Comparison of ENCODE assay signal across 13 mouse cellular contexts in genomic region chr6:141381881-141382370, GRCm38 (mm10).
DNase-seq lines count a peak whose midpoint lies in the region; ATAC-seq and TF ChIP-seq lines count a peak whose summit lies in the region.
"Had no signal": no experiment of that assay in that cellular context is flagged by ENCODE, and none has a peak within 500 bp of the region (broad histone marks: within the 10 kb centered on the region; RNA-seq: fewer than 3 reads in every experiment).

No protein-coding gene starts in this region.

- H3K27ac ChIP-seq in heart, embryonic 13.5 days (replicated peaks) = peak overlapping the region; percentile 82
- peak overlapping the region; percentile 2; the same call in 1 of the 2 replicates for H3K27ac ChIP-seq in midbrain, embryonic 10.5 days (replicated peaks)
- no peak overlapping the region for H3K27ac ChIP-seq in midbrain, postnatal 0 days (ENCODE audit: low read depth, low read length)
- H3K27ac ChIP-seq in intestine, embryonic 16.5 days (ENCODE audit: low read length) = peak overlapping the region; percentile 50
- H3K27ac ChIP-seq in stomach, embryonic 16.5 days (ENCODE audit: low read length) = peak overlapping the region; percentile 66
- H3K27ac ChIP-seq in cerebellum, adult 2 months (ENCODE audit: insufficient read depth, low read length) = no peak overlapping the region
- H3K27ac ChIP-seq: layer of hippocampus, adult 2 months had no signal

- H3K4me2 ChIP-seq in heart, embryonic 13.5 days = peak overlapping the region; percentile 53
- H3K4me2 ChIP-seq in midbrain, postnatal 0 days (ENCODE audit: low read depth, low read length, poor library complexity, severe bottlenecking) = no peak overlapping the region
- H3K4me2 ChIP-seq in intestine, embryonic 16.5 days (ENCODE audit: low read depth, low read length) = peak overlapping the region; percentile 38; the same call in 1 of the 2 replicates
- H3K4me2 ChIP-seq in stomach, embryonic 16.5 days (ENCODE audit: low read depth, low read length) = peak overlapping the region; percentile 40; the same call in 1 of the 2 replicates

- H3K4me1 ChIP-seq in heart, embryonic 13.5 days = peaks cover 32% of the 10 kb centered on the region
- peaks cover 7% of the 10 kb centered on the region for H3K4me1 ChIP-seq in midbrain, embryonic 10.5 days
- H3K4me1 ChIP-seq in midbrain, postnatal 0 days (ENCODE audit: insufficient read depth, low read length) = no peaks in the 10 kb centered on the region; the same call in 1 of the 2 replicates
- H3K4me1 ChIP-seq in intestine, embryonic 16.5 days (ENCODE audit: control insufficient read depth, insufficient read depth, low read length) = peaks cover 20% of the 10 kb centered on the region; the same call in 1 of the 2 replicates
- H3K4me1 ChIP-seq in stomach, embryonic 16.5 days (ENCODE audit: control insufficient read depth, insufficient read depth, low read length) = peaks cover 16% of the 10 kb centered on the region
- H3K4me1 ChIP-seq in cerebellum, adult 2 months (ENCODE audit: control insufficient read depth, insufficient read depth, low read length) = peaks cover 2% of the 10 kb centered on the region; the same call in 1 of the 2 replicates

- WGBS in heart, embryonic 13.5 days = 76% methylated on average over 4 of the region's 4 CpGs
- 88% methylated on average over 4 of the region's 4 CpGs for WGBS in midbrain, embryonic 10.5 days
- 83% methylated on average over 4 of the region's 4 CpGs for WGBS in midbrain, postnatal 0 days
- WGBS in intestine, embryonic 16.5 days = 73% methylated on average over 4 of the region's 4 CpGs
- WGBS in stomach, embryonic 16.5 days = 69% methylated on average over 4 of the region's 4 CpGs
- 84% methylated on average over 4 of the region's 4 CpGs for WGBS in cerebellum, adult 2 months

- H3K9ac ChIP-seq in heart, embryonic 13.5 days = 0 out of 2 replicates have a peak overlapping the region, but pooled peaks have one; percentile 16
- no peak overlapping the region for H3K9ac ChIP-seq in midbrain, postnatal 0 days (replicated peaks; ENCODE audit: low read length, poor library complexity, severe bottlenecking)
- H3K9ac ChIP-seq in intestine, embryonic 16.5 days (ENCODE audit: low read depth, low read length) = no peak overlapping the region
- no peak overlapping the region for H3K9ac ChIP-seq in stomach, embryonic 16.5 days (ENCODE audit: low read length)

- no peak for TF ChIP-seq CTCF in midbrain, postnatal 0 days (IDR thresholded peaks at IDR 0.05)
- no peak for TF ChIP-seq CTCF in cerebellum, adult 2 months (IDR thresholded peaks at IDR 0.05; ENCODE audit: borderline replicate concordance, insufficient read depth, low read depth, low read length)

- no peak for ATAC-seq in heart, embryonic 13.5 days (ENCODE audit: extremely low read depth, insufficient number of reproducible peaks, low FRiP score, low TSS enrichment)
- no peak for ATAC-seq in midbrain, postnatal 0 days (ENCODE audit: low FRiP score)
- no peak; the same call in 1 of the 2 replicates for ATAC-seq in intestine, embryonic 16.5 days
- ATAC-seq in stomach, embryonic 16.5 days (ENCODE audit: insufficient read depth, low FRiP score) = no peak

- H3K9me3 ChIP-seq in heart, embryonic 13.5 days = no peaks in the 10 kb centered on the region
- no peaks in the 10 kb centered on the region for H3K9me3 ChIP-seq in midbrain, embryonic 10.5 days (replicated peaks)
- H3K9me3 ChIP-seq in midbrain, postnatal 0 days (ENCODE audit: low read length) = no peaks in the 10 kb centered on the region
- no peaks in the 10 kb centered on the region for H3K9me3 ChIP-seq in intestine, embryonic 16.5 days (ENCODE audit: control insufficient read depth, low read length)
- H3K9me3 ChIP-seq in stomach, embryonic 16.5 days (replicated peaks; ENCODE audit: control insufficient read depth, low read length) = no peaks in the 10 kb centered on the region

- no peak for DNase-seq in heart, postnatal 4 days
- DNase-seq in midbrain, embryonic 10.5 days (ENCODE audit: low spot score) = no peak
- no peak for DNase-seq in midbrain, postnatal 0 days (ENCODE audit: low spot score)
- DNase-seq in right cerebral cortex, postnatal 25 days = no peak
- no peak for DNase-seq in cerebellum, adult 2 months
- DNase-seq: cerebellum, adult 18-20 months; lung, postnatal 36 days; thymus, adult 18-20 months had no signal

- no peak overlapping the region for H3K4me3 ChIP-seq in heart, embryonic 13.5 days
- no peak overlapping the region for H3K4me3 ChIP-seq in midbrain, embryonic 10.5 days
- no peak overlapping the region for H3K4me3 ChIP-seq in midbrain, postnatal 0 days (ENCODE audit: low read depth, low read length)
- H3K4me3 ChIP-seq in intestine, embryonic 16.5 days (ENCODE audit: low read length) = no peak overlapping the region
- H3K4me3 ChIP-seq in stomach, embryonic 16.5 days (replicated peaks; ENCODE audit: low read length) = no peak overlapping the region
- H3K4me3 ChIP-seq in cerebellum, adult 2 months (replicated peaks; ENCODE audit: insufficient read depth, low read depth, low read length) = no peak overlapping the region
- H3K4me3 ChIP-seq: layer of hippocampus, adult 2 months had no signal

- H3K27me3 ChIP-seq in heart, embryonic 13.5 days (replicated peaks) = no peaks in the 10 kb centered on the region
- no peaks in the 10 kb centered on the region for H3K27me3 ChIP-seq in midbrain, embryonic 10.5 days (ENCODE audit: low read depth, poor library complexity, severe bottlenecking)
- H3K27me3 ChIP-seq in midbrain, postnatal 0 days (ENCODE audit: insufficient read depth, low read length) = no peaks in the 10 kb centered on the region
- H3K27me3 ChIP-seq in intestine, embryonic 16.5 days (replicated peaks; ENCODE audit: control insufficient read depth, insufficient read depth, low read length) = no peaks in the 10 kb centered on the region
- no peaks in the 10 kb centered on the region for H3K27me3 ChIP-seq in stomach, embryonic 16.5 days (ENCODE audit: control insufficient read depth, insufficient read depth, low read length)
- no peaks in the 10 kb centered on the region for H3K27me3 ChIP-seq in cerebellum, adult 2 months (ENCODE audit: control insufficient read depth, insufficient read depth, low read length)
- H3K27me3 ChIP-seq: CH12.LX had no signal

- no peaks in the 10 kb centered on the region for H3K36me3 ChIP-seq in heart, embryonic 13.5 days
- no peaks in the 10 kb centered on the region for H3K36me3 ChIP-seq in midbrain, embryonic 10.5 days
- no peaks in the 10 kb centered on the region for H3K36me3 ChIP-seq in midbrain, postnatal 0 days (ENCODE audit: insufficient read depth, low read length)
- no peaks in the 10 kb centered on the region for H3K36me3 ChIP-seq in intestine, embryonic 16.5 days (ENCODE audit: control insufficient read depth, insufficient read depth, low read length)
- no peaks in the 10 kb centered on the region for H3K36me3 ChIP-seq in stomach, embryonic 16.5 days (ENCODE audit: control insufficient read depth, insufficient read depth, low read length)

- TF ChIP-seq POLR2A in cerebellum, adult 2 months (IDR thresholded peaks at IDR 0.05; ENCODE audit: borderline replicate concordance, insufficient read depth, low read length) = no peak

Comparison
In these comparisons a context has a peak if more than half of its experiments do, and no peak if none do; other contexts are left out.
1. H3K27ac ChIP-seq: peak in heart, embryonic 13.5 days (single experiment), midbrain, embryonic 10.5 days (single experiment), intestine, embryonic 16.5 days (single experiment) and stomach, embryonic 16.5 days (single experiment); none in midbrain, postnatal 0 days (single experiment) and cerebellum, adult 2 months (single experiment).